In the genomic region with DNA sequence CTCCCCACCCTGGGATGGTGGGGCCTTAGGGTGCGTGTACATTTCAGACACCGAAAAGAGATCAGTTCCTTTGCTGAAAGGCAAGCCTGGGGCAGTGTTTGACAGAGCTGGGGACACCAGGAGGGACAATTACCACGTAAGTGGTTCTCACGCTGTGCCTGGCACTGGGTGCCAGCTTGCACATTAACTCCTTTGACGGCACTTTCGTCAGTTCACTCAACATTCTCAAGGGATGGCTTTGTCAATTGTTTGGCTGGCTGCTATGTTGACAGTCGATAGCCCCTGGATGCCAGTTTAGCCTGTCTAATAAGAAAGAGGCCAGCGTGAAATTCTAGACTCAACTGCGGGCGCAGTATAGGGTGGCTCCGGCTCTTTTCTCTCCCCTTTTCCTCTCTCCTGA, we compare ENCODE assay signal across 20 mouse cellular contexts.
DNase-seq lines count a peak whose midpoint lies in the region; ATAC-seq lines count a peak whose summit lies in the region.
"Had no signal": no experiment of that assay in that cellular context is flagged by ENCODE, and none has a peak within 500 bp of the region (broad histone marks: within the 10 kb centered on the region; RNA-seq: fewer than 3 reads in every experiment).

No protein-coding gene starts in this region.

- H3K36me3 ChIP-seq in heart, embryonic 13.5 days, result no peaks in the 10 kb centered on the region
- H3K36me3 ChIP-seq in hindbrain, embryonic 12.5 days, result no peaks in the 10 kb centered on the region
- H3K36me3 ChIP-seq: intestine, embryonic 15.5 days; limb, embryonic 12.5 days had no signal

- DNase-seq in heart, postnatal 4 days, result no peak
- DNase-seq in retina, postnatal 1 day, result peak; percentile 10
- no peak for DNase-seq in retina, embryonic 14.5 days (ENCODE audit: low spot score)
- DNase-seq in adrenal gland, postnatal 10 days, result no peak
- DNase-seq in urinary bladder, postnatal 4 days (ENCODE audit: low spot score in 2 of 2), result no peak
- DNase-seq: adrenal gland, postnatal 36 days; cerebellum, adult 9-11 months; gastrocnemius, postnatal 36 days; heart, postnatal 14 days; kidney, postnatal 10 days; right cerebral cortex, postnatal 4 days; thymus, postnatal 25 days had no signal

- H3K4me2 ChIP-seq in heart, embryonic 13.5 days, result no peak overlapping the region
- H3K4me2 ChIP-seq in hindbrain, embryonic 12.5 days (replicated peaks), result no peak overlapping the region
- H3K4me2 ChIP-seq: intestine, embryonic 15.5 days; limb, embryonic 12.5 days had no signal

- 0 out of 2 replicates have a peak overlapping the region, but pooled peaks have one; percentile 29 for H3K27ac ChIP-seq in heart, embryonic 13.5 days (replicated peaks)
- H3K27ac ChIP-seq in hindbrain, embryonic 12.5 days, result no peak overlapping the region
- H3K27ac ChIP-seq: intestine, embryonic 15.5 days; limb, embryonic 12.5 days; liver, embryonic 14.5 days had no signal

- H3K9ac ChIP-seq in heart, embryonic 13.5 days, result no peak overlapping the region
- H3K9ac ChIP-seq in hindbrain, embryonic 12.5 days, result no peak overlapping the region
- H3K9ac ChIP-seq: intestine, embryonic 15.5 days; limb, embryonic 12.5 days; liver, embryonic 14.5 days had no signal

- peaks cover 9% of the 10 kb centered on the region for H3K9me3 ChIP-seq in heart, embryonic 13.5 days
- H3K9me3 ChIP-seq in hindbrain, embryonic 12.5 days (replicated peaks), result no peaks in the 10 kb centered on the region
- H3K9me3 ChIP-seq: intestine, embryonic 15.5 days had no signal

- peaks cover 17% of the 10 kb centered on the region for H3K4me1 ChIP-seq in heart, embryonic 13.5 days
- peaks cover 5% of the 10 kb centered on the region for H3K4me1 ChIP-seq in hindbrain, embryonic 12.5 days
- H3K4me1 ChIP-seq: intestine, embryonic 15.5 days had no signal

- WGBS in heart, embryonic 13.5 days, result 64% methylated on average over 11 of the region's 11 CpGs
- WGBS in hindbrain, embryonic 12.5 days, result 66% methylated on average over 11 of the region's 11 CpGs

- H3K4me3 ChIP-seq in heart, embryonic 13.5 days, result no peak overlapping the region
- H3K4me3 ChIP-seq in hindbrain, embryonic 12.5 days, result no peak overlapping the region
- H3K4me3 ChIP-seq: intestine, embryonic 15.5 days; limb, embryonic 12.5 days had no signal

- H3K27me3 ChIP-seq in heart, embryonic 13.5 days (replicated peaks), result no peaks in the 10 kb centered on the region
- peaks cover 3% of the 10 kb centered on the region; the same call in 1 of the 2 replicates for H3K27me3 ChIP-seq in hindbrain, embryonic 12.5 days
- H3K27me3 ChIP-seq: intestine, embryonic 15.5 days; limb, embryonic 12.5 days; Patski had no signal

- ATAC-seq in heart, embryonic 13.5 days (ENCODE audit: extremely low read depth, insufficient number of reproducible peaks, low FRiP score, low TSS enrichment), result no peak
- ATAC-seq in hindbrain, embryonic 12.5 days (ENCODE audit: low FRiP score), result peak; percentile 43; the same call in 1 of the 2 replicates
- ATAC-seq: activated CD4-positive, CD25-positive, alpha-beta regulatory T cell, adult 4 months; intestine, embryonic 15.5 days; midbrain, embryonic 16.5 days had no signal
